Mouse (Mus musculus) left cerebral cortex, adult 2 months (tissue): ENCODE results near the gene Per2. TPM values are rescaled to one million over a fixed set of nuclear protein-coding genes. Genes with fewer than 3 reads are reported as not detected.

ENCODE experiments used
- DNase-seq, 2 experiments: peaks; one replicate each; pipeline ENCODE4 v3.0.0; 2021 to 2022; ENCODE audit warnings: low spot score in 2 of 2, mixed read lengths in 1 of 2; ENCODE audit errors: extremely low spot score in 1 of 2
- H3K27ac ChIP-seq: fragments of 200-600 bp; 2 replicates; pipeline ENCODE4 v1.8.1; 2022
- H3K4me3 ChIP-seq: fragments of 200-600 bp; 2 replicates; pipeline ENCODE4 v1.8.1; 2022
- CTCF ChIP-seq: fragments of 200-600 bp; IDR thresholded peaks from 2 replicates; pipeline ENCODE4 v1.8.1; 2022; ENCODE audit warnings: antibody characterized with exemption, mild to moderate bottlenecking, moderate library complexity
- intact Hi-C: fragments of 180-260 bp; cut with DNase I; formaldehyde crosslinking; loops from one replicate; pipeline ENCODE4 v1.15.1; 2025
- total RNA-seq, 2 experiments: library from RNA; stranded (reverse); gene quantifications; 2 replicates each; pipeline ENCODE4 v1.2.3; 2021

Gene Per2
- total RNA-seq, 2 experiments from 2014 or later, result 24.8 to 54.6 TPM

DNA sequence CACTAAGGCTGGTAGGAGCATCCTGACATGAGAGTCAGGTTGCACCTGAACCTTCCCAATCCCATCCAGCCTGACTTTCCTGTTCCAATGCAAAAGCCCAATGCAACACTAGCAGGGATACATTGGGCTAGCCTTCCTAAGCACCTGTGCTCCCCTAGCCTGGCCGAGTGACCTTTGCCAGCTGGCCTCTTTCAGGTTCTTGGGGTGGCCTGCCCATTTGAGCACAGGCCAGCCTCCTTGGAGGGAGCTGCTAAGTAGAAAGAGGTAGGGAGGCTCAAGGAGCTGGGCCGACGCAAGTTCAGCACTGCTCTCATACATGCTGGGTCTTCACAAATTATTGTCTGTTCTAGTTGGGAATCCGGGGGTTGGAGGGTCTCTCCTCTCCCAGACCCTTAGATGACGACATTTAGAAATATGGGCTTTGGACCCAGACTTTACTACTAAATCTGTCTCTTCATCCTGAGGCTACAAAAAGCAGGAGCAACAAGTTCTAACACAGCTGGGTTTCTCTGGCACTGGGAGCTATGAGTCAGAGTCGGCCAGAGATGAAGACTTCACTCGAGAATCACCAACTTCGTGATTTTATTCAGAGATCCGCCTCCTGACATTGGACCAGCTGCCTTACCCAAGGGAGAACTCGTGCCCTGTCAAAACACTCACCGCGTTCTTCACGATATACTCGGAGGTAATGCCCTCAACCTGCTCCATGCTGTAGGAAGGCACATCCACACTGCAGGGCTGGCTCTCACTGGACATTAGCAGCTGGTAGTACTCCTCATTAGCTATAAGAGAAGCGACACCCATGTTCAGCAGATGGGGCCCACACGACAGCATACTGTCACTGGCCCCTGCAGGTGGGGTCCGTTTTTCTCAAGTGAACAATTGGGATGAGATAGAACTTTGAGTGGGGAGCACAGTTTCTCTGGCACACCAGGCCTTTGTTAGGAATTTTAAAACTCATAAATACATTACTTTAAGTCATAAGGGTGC lies 14.0 kb downstream of the Per2 start:
- H3K27ac ChIP-seq, result peak overlapping the region; percentile 15; the same call in 1 of the 2 replicates
- H3K4me3 ChIP-seq, result no peak overlapping the region
- intact Hi-C loops, result no loop called here
- peak in 1 of 2 experiments; percentile 36 for DNase-seq
- TF ChIP-seq CTCF, result no peak

DNA sequence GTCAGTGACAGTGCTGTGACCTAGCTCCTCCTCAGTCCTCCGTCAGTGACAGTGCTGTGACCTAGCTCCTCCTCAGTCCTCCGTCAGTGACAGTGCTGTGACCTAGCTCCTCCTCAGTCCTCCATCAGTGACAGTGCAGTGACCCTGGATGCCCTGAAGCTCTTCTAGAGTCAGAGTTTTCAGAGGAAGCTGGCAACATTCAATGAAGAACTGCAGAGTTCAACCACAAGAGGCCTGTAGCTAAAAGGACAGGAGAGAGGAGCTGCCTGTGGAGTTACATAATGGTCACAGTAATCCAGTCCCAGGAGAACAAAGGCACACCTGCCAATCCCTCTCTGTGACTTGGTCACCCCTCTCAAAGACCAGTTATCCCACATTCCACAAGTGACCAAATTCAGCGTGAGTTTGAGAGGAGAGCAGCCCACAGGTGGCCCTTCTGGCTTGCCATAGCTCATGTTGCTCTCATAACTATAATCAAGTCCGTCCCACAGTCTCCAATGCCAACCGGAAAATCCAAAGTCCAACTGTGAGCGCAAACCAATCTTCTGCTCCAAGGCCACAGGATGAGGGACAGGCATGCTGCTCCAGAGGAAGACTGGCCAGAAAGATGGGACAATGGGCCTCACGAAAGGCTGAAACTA lies 16.7 kb downstream of the Per2 start:
- no peak for TF ChIP-seq CTCF

DNA sequence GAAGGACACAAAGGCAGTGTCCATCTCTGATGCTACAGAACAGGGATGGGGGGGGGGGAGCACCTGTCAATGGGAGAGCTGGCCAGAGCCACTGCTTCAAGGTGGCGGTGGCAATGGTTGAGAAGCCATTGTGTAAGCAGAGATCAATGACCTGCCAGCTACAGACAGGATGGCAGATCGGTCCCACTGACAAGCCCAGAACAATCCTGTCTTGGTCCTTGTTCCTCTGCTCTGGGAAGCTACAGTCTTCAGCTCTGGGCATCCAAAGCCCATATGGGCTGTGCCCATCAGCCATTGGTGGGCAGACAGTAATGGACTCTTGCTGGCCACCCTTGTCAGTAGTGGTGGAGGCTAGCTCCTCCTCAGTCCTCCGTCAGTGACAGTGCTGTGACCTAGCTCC lies 17.3 kb downstream of the Per2 start:
- TF ChIP-seq CTCF, result no peak
- H3K4me3 ChIP-seq, result no peak overlapping the region
- no peak overlapping the region for H3K27ac ChIP-seq
- intact Hi-C loops, result no loop called here
- DNase-seq, result no peak

More for the DNA sequence above, 16.7 kb downstream of the Per2 start:
- Histone ChIP-seq H3K4me3 (no peak overlapping the region), H3K27ac (no peak overlapping the region)
- intact Hi-C loops, result no loop called here
- no peak for DNase-seq

DNA sequence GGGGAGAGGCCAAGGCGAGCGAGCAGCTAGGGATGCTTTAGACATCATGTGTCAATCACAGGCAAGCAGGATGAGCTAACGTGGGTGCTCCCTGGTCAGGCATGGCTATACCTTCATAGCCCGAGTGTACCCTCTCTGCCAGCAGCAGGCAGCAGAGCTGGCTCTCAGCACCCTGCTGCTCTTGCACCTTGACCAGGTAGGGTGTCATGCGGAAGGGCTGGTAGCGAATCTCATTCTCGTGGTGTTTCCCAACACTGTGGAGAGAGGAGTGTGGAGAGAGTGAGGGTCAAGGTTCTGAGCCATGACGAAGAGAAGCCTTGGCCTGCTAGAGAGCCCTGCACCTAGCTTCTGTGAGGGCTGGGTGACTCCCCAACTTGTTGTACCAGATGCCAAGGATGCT lies 19.3 kb downstream of the Per2 start:
- H3K4me3 ChIP-seq, result no peak overlapping the region
- intact Hi-C loops, result no loop called here
- no peak for DNase-seq
- H3K27ac ChIP-seq, result no peak overlapping the region
- no peak for TF ChIP-seq CTCF

DNA sequence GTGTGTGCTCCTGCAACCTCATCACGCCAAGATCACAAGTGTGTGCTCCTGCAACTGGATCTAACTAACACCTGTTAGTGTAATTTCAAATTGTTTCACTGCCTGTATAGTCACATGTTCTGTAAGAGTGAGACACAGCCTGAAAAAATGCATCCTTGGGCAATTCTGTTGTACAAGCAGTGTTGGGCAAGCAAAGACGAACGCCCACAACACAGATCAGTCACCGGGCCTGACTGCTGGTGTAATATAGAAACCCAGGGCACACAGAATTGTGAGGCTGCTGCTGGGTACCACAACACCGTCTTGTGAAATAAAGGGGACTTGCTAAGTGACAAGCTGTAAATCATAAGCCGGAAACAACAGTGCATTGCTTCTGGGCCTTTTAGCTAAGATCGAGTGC lies 21.6 kb downstream of the Per2 start:
- H3K27ac ChIP-seq, result no peak overlapping the region
- intact Hi-C loops, result no loop called here
- DNase-seq, result no peak

DNA sequence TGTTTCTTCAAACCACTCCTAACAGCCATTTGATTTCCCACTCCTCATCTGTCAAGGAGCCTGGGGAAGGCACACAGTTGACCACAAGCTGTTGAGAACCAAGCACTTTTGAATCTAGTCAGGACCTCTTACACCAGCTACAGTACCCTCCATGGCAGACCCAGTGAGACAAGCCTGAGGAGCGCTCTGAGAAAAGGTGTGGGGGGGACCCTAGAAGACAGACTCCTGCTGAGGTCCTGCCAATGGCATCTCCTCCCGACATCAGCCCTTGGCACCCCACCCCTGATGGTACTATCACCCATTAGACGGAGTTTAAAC lies 22.1 kb downstream of the Per2 start:
- intact Hi-C loops, result no loop called here
- TF ChIP-seq CTCF, result no peak
- DNase-seq, result no peak
- H3K4me3 ChIP-seq, result no peak overlapping the region
- H3K27ac ChIP-seq, result peak overlapping the region; percentile 83; the same call in 1 of the 2 replicates

More for the DNA sequence above, 21.6 kb downstream of the Per2 start:
- no peak overlapping the region for H3K4me3 ChIP-seq
- no peak for TF ChIP-seq CTCF

DNA sequence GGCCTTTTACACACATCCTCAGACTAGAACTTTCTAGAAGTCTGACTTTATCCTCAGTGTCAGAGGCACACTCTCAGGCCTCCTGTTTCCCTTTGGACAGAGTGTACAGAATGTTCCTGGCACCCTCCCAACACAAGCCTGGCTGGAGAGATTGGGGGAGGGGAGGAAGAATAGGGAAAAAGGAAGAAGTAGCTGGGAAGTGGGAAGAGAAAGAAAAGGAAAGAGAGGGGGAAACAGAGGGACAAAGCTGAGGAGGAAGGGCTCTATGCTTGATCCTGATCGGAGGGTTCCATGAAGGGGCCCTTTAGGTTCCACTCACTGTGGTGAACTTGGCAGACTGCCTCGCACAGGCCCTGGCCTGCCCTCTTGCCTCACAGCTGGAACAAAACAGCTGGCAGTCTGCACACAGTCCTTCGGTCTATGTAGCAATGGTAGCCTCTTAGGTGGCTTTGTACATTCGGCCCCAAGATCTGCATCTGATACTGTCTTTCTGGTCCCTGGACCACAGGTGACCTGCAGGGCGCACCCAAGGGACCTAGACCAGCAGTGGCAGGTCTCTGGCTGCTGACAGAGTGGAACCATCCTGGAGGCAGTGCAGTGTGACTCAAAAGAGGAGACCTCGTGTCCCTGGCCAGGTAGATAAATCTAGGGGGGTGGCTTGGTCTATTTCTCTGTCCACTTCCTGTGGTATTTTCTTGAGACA lies 22.6 kb downstream of the Per2 start:
- intact Hi-C loops, result no loop called here
- Histone ChIP-seq H3K27ac (peak overlapping the region; percentile 83), H3K4me3 (no peak overlapping the region)
- DNase-seq, result no peak
- no peak for TF ChIP-seq CTCF

DNA sequence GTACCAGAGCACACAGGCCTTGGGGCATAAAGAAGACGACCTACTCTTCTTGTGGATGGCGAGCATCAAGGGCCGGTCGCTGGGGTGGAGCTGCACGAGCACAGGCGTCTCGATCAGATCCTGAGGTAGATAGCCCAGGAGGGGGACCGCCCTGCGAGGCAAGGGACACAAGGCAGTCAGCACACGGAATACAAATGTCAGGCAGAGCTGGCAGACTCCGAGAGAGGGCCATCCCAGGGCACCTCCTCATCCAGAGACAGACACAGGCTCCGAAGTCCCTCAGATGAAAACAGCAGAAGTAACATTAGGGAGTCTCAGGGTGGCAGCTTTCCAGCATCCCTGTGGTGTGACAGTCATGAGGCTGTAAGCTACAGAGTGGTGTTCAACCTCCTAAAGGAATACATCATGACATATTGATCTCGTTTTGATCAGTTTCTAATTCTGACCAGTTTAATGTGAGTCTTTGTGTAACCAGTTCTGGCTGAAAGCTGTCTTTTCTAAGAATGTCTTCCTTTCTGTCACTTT lies 23.5 kb downstream of the Per2 start:
- no peak overlapping the region for H3K4me3 ChIP-seq
- no peak for DNase-seq
- TF ChIP-seq CTCF, result no peak
- intact Hi-C loops, result no loop called here
- peak overlapping the region; percentile 83 for H3K27ac ChIP-seq

DNA sequence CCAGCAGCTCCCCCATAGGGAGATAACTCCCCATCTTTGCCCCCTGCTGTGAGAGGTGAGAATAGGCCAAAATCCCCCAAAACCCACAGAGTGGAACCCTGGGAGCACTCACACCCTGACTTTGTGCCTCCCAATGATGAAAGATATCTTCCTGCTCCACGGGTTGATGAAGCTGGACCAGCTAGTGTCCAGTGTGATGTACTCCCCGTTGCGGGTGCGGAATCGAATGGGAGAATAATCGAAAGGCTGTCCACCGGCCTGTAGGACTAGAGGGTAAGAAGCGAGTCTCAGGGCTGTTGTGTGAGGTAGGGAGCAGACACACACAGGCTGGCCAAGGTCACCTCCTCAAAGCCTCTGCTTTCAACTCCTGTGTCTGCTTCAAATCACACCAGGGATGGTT lies 24.2 kb downstream of the Per2 start:
- no peak overlapping the region for H3K27ac ChIP-seq

DNA sequence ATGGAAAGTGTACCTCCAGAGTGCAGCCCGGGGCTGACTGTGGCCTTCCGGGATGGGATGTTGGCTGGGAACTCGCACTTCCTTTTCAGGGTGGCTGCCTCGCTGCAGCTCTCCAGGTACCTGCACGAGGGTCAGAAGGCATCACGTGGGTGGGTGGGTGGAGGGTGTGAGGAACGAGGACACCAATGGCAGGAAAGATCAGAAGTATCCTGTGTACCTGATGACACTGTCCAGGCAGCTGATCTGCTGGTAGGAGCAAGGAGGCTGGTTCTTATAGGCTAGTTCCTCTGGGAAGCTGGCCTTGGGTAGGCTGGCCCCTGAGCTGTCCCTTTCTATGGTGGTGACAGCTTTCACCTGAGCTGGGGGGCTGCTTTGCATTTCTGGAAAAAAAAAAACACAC lies 28.4 kb downstream of the Per2 start:
- no peak for TF ChIP-seq CTCF
- Histone ChIP-seq H3K4me3 (no peak overlapping the region), H3K27ac (no peak overlapping the region)
- DNase-seq, result no peak
- intact Hi-C loops, result no loop called here

More for the DNA sequence above, 24.2 kb downstream of the Per2 start:
- intact Hi-C loops, result no loop called here
- no peak for TF ChIP-seq CTCF
- DNase-seq, result no peak
- H3K4me3 ChIP-seq, result no peak overlapping the region

DNA sequence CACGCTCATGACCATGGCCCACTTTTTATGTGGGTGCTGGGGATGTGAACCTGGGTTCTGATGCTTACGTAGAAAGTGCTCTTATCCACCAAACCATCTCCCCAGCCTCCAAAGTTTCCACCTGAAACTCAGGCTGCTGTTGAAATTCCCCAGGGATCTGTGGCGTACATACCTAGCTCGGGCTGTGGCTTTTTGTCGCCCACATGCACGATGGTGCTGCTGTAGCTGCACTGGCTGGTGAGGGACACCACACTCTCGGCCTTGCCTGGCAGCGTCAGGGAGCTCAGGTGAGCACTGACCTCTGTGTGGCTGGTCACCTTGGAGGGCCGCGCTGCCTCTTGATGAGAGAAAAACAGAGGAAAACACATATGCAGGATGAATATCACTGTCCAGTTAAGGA lies 29.9 kb downstream of the Per2 start:
- no peak for TF ChIP-seq CTCF
- H3K27ac ChIP-seq, result no peak overlapping the region
- no peak overlapping the region for H3K4me3 ChIP-seq
- intact Hi-C loops, result no loop called here
- DNase-seq, result no peak

DNA sequence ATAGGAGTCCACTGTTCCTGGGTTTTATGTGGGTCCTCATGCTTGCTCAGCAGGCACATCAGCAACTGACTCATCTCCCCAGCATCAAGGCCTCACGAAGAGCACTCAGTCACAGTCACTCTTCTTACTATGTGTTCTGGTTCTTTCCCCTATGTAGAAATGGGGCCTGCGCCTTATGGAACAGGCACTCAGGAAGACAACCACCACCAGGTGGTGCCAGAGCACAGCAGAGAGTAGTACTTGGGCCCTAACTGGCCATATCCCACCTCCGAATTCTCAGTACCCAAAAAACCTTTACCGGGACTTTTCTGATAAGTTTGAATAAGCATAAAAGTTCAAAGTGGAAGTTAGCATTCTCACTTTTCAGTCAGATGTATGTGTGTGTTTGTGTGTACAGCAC lies 30.5 kb downstream of the Per2 start:
- peak; percentile 74 to 77 for DNase-seq
- no peak overlapping the region for H3K27ac ChIP-seq
- intact Hi-C loops, result loop anchor here (1.0 kb wide), 2 partner anchors 31 to 55 kb away; partner anchors contain the start of gene Per2
- peak; percentile 91 for TF ChIP-seq CTCF
- H3K4me3 ChIP-seq, result no peak overlapping the region
